Mouse (Mus musculus) hindbrain, postnatal 0 days (tissue): ENCODE results near the gene Rora. TPM values are rescaled to one million over a fixed set of nuclear protein-coding genes. Genes with fewer than 3 reads are reported as not detected.

Source experiments
- ATAC-seq: fragments of 200-750 bp; cut with Nextera tagmentation; 2 replicates; pipeline ENCODE4 v1.8.0; 2017; ENCODE audit warnings: mild to moderate bottlenecking, moderate TSS enrichment, moderate library complexity
- DNase-seq: peaks from one replicate; pipeline ENCODE4 v3.0.0-alpha.2; 2015; ENCODE audit warnings: low spot score
- H3K27ac ChIP-seq: fragments of 300-500 bp; sonication (generic); 2 replicates; pipeline ENCODE4 v1.5.1; 2014; ENCODE audit warnings: mild to moderate bottlenecking
- H3K27me3 ChIP-seq: fragments of 300-500 bp; sonication (generic); 2 replicates; pipeline ENCODE4 v1.6.1; 2014; ENCODE audit warnings: low read length, mixed read lengths; ENCODE audit not compliant: insufficient read depth
- H3K36me3 ChIP-seq: fragments of 300-500 bp; sonication (generic); 2 replicates; pipeline ENCODE4 v1.6.1; 2014; ENCODE audit warnings: low read length, mixed read lengths; ENCODE audit not compliant: insufficient read depth
- H3K4me1 ChIP-seq: fragments of 300-500 bp; sonication (generic); 2 replicates; pipeline ENCODE4 v1.6.1; 2014; ENCODE audit warnings: antibody characterized with exemption, low read length, mixed read lengths; ENCODE audit not compliant: insufficient read depth
- H3K4me2 ChIP-seq: fragments of 300-500 bp; sonication (generic); 2 replicates; pipeline ENCODE4 v1.6.1; 2014; ENCODE audit warnings: low read depth, mild to moderate bottlenecking, low read length, moderate library complexity, mixed read lengths
- H3K4me3 ChIP-seq: fragments of 300-500 bp; sonication (generic); 2 replicates; pipeline ENCODE4 v1.5.1; 2014; ENCODE audit warnings: low read length
- H3K9ac ChIP-seq: fragments of 300-500 bp; sonication (generic); replicated peaks from 2 replicates; pipeline ENCODE4 v1.6.1; 2014; ENCODE audit warnings: mild to moderate bottlenecking, low read length, moderate library complexity, mixed read lengths
- H3K9me3 ChIP-seq: fragments of 300-500 bp; sonication (generic); 2 replicates; pipeline ENCODE4 v1.6.1; 2016; ENCODE audit warnings: low read length, mixed read lengths
- CTCF ChIP-seq: IDR thresholded peaks from 2 replicates; pipeline ENCODE4 v1.5.1; 2016; ENCODE audit warnings: antibody characterized with exemption, control low read depth, low read depth
- WGBS: fragments of 180-500 bp; shearing (Covaris S2); extraction: QIAGEN DNeasy Blood & Tissue Kit; methylation state at CpG from one replicate; pipeline ENCODE4 v1.1.7; 2014; 5-methylcytosine and 5-hydroxymethylcytosine counted together
- polyA plus RNA-seq: library from polyadenylated mRNA; unstranded; fragments of >200 nt; fragmentation: Nextera tagmentation; extraction: Ambion mirVana; gene quantifications from 2 replicates; pipeline ENCODE4 v1.2.1, GENCODE M21; 2015
- total RNA-seq: library from RNA; depleted of rRNA; stranded (reverse); fragments of >200 nt; gene quantifications from 2 replicates; pipeline ENCODE4 v1.2.3, GENCODE M21; 2014

Gene Rora
- total and polyA plus RNA-seq, 2 experiments from 2014 or later: 27.5 to 59.4 TPM

DNA sequence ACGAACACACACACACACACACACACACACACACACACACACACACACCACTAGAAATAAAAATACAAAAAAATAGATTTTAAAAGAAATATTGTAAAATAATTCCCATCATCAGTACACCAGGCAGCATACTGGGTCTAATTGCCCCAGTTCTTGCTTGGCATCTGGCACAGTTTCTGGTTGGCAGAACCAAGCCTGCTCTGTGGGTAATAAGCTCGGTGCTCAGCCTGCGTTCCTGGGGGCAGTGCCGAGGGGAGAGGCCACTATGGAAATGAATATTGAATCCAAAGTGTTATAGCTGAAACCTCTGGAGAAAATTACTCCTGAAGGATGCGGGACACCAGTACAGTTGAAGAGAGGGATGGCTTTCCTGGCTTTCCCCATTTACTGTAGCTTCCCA, 310.3 kb downstream of the Rora start:
- H3K27me3 ChIP-seq: no peaks in the 10 kb centered on the region
- no peaks in the 10 kb centered on the region for H3K9me3 ChIP-seq
- no peak overlapping the region for H3K4me3 ChIP-seq
- no peaks in the 10 kb centered on the region for H3K36me3 ChIP-seq
- no peak for DNase-seq
- TF ChIP-seq CTCF: no peak
- 65% methylated on average over 5 of the region's 5 CpGs for WGBS
- no peak overlapping the region for H3K9ac ChIP-seq
- no peaks in the 10 kb centered on the region for H3K4me1 ChIP-seq
- no peak overlapping the region for H3K4me2 ChIP-seq
- ATAC-seq: no peak
- no peak overlapping the region for H3K27ac ChIP-seq

GRCm38 (mm10) chr9:68966540-68966939, 313.0 kb downstream of the Rora start:
- DNase-seq (no peak), ATAC-seq (no peak)
- no peaks in the 10 kb centered on the region for H3K9me3 ChIP-seq
- no peak overlapping the region for H3K4me3 ChIP-seq
- H3K27ac ChIP-seq: no peak overlapping the region
- no peaks in the 10 kb centered on the region for H3K27me3 ChIP-seq
- WGBS: 42% methylated on average over 13 of the region's 13 CpGs
- no peaks in the 10 kb centered on the region for H3K36me3 ChIP-seq
- no peak overlapping the region for H3K4me2 ChIP-seq
- H3K4me1 ChIP-seq: no peaks in the 10 kb centered on the region
- no peak; the same call in 1 of the 2 replicates for TF ChIP-seq CTCF
- H3K9ac ChIP-seq: no peak overlapping the region

- no peak overlapping the region for H3K4me3 ChIP-seq
- no peaks in the 10 kb centered on the region for H3K36me3 ChIP-seq
- no peak overlapping the region for H3K9ac ChIP-seq
- H3K9me3 ChIP-seq: no peaks in the 10 kb centered on the region
- no peaks in the 10 kb centered on the region for H3K4me1 ChIP-seq
- TF ChIP-seq CTCF: no peak
- ATAC-seq (no peak), DNase-seq (no peak)
- 85% methylated on average over 6 of the region's 6 CpGs for WGBS
- H3K27me3 ChIP-seq: no peaks in the 10 kb centered on the region
- no peak overlapping the region for H3K27ac ChIP-seq
- H3K4me2 ChIP-seq: no peak overlapping the region
Observed at GRCm38 (mm10) chr9:68970074-68970473, 316.5 kb downstream of the Rora start.

GRCm38 (mm10) chr9:68972277-68972676, 318.7 kb downstream of the Rora start:
- no peaks in the 10 kb centered on the region for H3K4me1 ChIP-seq
- no peak for TF ChIP-seq CTCF
- ATAC-seq (no peak), DNase-seq (no peak)
- no peak overlapping the region for H3K27ac ChIP-seq
- H3K27me3 ChIP-seq: no peaks in the 10 kb centered on the region
- WGBS: 90% methylated on average over 7 of the region's 7 CpGs
- no peak overlapping the region for H3K4me2 ChIP-seq
- H3K9me3 ChIP-seq: no peaks in the 10 kb centered on the region
- no peak overlapping the region for H3K9ac ChIP-seq
- H3K4me3 ChIP-seq: no peak overlapping the region
- no peaks in the 10 kb centered on the region for H3K36me3 ChIP-seq

DNA sequence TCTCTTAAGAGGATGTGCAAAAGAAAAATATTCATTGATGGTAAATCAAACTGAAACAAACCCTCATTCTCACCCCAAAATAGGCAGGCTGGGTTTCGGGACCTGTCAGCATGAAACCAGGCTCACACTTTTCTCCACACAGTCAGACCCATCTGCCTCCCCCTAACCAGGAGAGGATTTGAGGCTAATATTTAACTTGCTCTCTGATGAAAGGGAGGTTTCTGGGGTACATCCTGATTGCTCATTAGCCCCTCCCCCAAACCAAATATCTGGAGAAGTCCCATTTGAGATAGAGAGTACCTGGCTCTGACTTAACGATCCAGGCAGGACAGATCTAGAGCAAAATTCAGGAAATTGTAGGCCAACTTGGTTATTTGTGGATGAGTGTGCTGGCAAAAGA, 320.9 kb downstream of the Rora start:
- H3K9me3 ChIP-seq: no peaks in the 10 kb centered on the region
- WGBS: 94% methylated on average over 2 of the region's 2 CpGs
- ATAC-seq (no peak), DNase-seq (no peak)
- no peaks in the 10 kb centered on the region for H3K27me3 ChIP-seq
- no peaks in the 10 kb centered on the region for H3K36me3 ChIP-seq
- H3K9ac ChIP-seq: no peak overlapping the region
- H3K27ac ChIP-seq: no peak overlapping the region
- no peak overlapping the region for H3K4me2 ChIP-seq
- no peak overlapping the region for H3K4me3 ChIP-seq
- no peaks in the 10 kb centered on the region for H3K4me1 ChIP-seq
- no peak for TF ChIP-seq CTCF

- ATAC-seq: no peak
- no peaks in the 10 kb centered on the region for H3K4me1 ChIP-seq
Observed at GRCm38 (mm10) chr9:68976136-68976535, 322.6 kb downstream of the Rora start.

DNA sequence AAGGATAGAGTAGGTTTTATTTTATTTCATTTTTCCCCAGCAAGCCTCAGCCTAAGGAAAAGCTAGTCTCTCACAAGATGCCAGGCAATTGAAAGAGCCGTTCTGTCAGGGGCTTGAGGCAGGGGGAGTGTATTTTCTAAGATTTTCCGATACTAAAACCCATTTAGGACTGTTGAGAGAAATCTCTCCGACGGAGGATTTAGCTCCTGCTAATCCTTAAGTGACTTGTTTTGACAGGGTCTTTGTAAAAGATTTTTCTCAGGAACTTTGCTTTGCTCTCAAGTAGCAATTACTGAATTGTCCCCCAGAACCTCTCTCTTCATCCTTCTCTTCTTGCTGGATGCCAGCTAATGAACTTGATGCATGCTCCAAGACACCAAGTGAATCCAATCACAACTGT, 323.3 kb downstream of the Rora start:
- Histone ChIP-seq H3K36me3 (no peaks in the 10 kb centered on the region), H3K27ac (no peak overlapping the region), H3K9me3 (no peaks in the 10 kb centered on the region), H3K4me3 (no peak overlapping the region), H3K4me2 (no peak overlapping the region), H3K27me3 (no peaks in the 10 kb centered on the region), H3K9ac (no peak overlapping the region), H3K4me1 (no peaks in the 10 kb centered on the region)
- TF ChIP-seq CTCF: no peak
- 62% methylated on average over 4 of the region's 4 CpGs for WGBS
- no peak for ATAC-seq
- no peak for DNase-seq

More at GRCm38 (mm10) chr9:68976136-68976535, 322.6 kb downstream of the Rora start:
- peak; percentile 16 for DNase-seq
- Histone ChIP-seq H3K27ac (no peak overlapping the region), H3K9ac (no peak overlapping the region), H3K4me2 (no peak overlapping the region), H3K4me3 (no peak overlapping the region), H3K36me3 (no peaks in the 10 kb centered on the region), H3K27me3 (no peaks in the 10 kb centered on the region), H3K9me3 (no peaks in the 10 kb centered on the region)
- WGBS: 52% methylated on average over 5 of the region's 5 CpGs
- peak; percentile 22; the same call in 1 of the 2 replicates for TF ChIP-seq CTCF
